In genomic region chr13:68568548-68568947, GRCm38 (mm10) we compare ENCODE assay signal across 24 mouse cellular contexts. TPM values are rescaled to one million over a fixed set of nuclear protein-coding genes. Genes with fewer than 3 reads are reported as not detected.
DNase-seq lines count a peak whose midpoint lies in the region; ATAC-seq and TF ChIP-seq lines count a peak whose summit lies in the region.
"Had no signal": no experiment of that assay in that cellular context is flagged by ENCODE, and none has a peak within 500 bp of the region (broad histone marks: within the 10 kb centered on the region; RNA-seq: fewer than 3 reads in every experiment).

No protein-coding gene starts in this region.

- no peaks in the 10 kb centered on the region for H3K4me1 ChIP-seq in midbrain, embryonic 15.5 days
- no peaks in the 10 kb centered on the region for H3K4me1 ChIP-seq in midbrain, postnatal 0 days (ENCODE audit: insufficient read depth, low read length)
- H3K4me1 ChIP-seq in hindbrain, postnatal 0 days (ENCODE audit: insufficient read depth, low read length), result no peaks in the 10 kb centered on the region
- H3K4me1 ChIP-seq: embryonic facial prominence, embryonic 12.5 days; forebrain, embryonic 12.5 days; hindbrain, embryonic 13.5 days had no signal

- H3K36me3 ChIP-seq in midbrain, embryonic 15.5 days (replicated peaks), result peaks cover 51% of the 10 kb centered on the region
- H3K36me3 ChIP-seq in midbrain, postnatal 0 days (ENCODE audit: insufficient read depth, low read length), result peaks cover 56% of the 10 kb centered on the region
- peaks cover 39% of the 10 kb centered on the region for H3K36me3 ChIP-seq in hindbrain, postnatal 0 days (ENCODE audit: insufficient read depth, low read length)

- no peak overlapping the region for H3K4me2 ChIP-seq in midbrain, embryonic 15.5 days
- no peak overlapping the region for H3K4me2 ChIP-seq in midbrain, postnatal 0 days (ENCODE audit: low read depth, low read length, poor library complexity, severe bottlenecking)
- H3K4me2 ChIP-seq in hindbrain, postnatal 0 days (ENCODE audit: low read depth, low read length), result no peak overlapping the region
- H3K4me2 ChIP-seq: embryonic facial prominence, embryonic 12.5 days; forebrain, embryonic 12.5 days; heart, embryonic 15.5 days; hindbrain, embryonic 13.5 days; intestine, embryonic 15.5 days had no signal

- H3K27me3 ChIP-seq in midbrain, embryonic 15.5 days (replicated peaks), result no peaks in the 10 kb centered on the region
- no peaks in the 10 kb centered on the region for H3K27me3 ChIP-seq in midbrain, postnatal 0 days (ENCODE audit: insufficient read depth, low read length)
- H3K27me3 ChIP-seq in hindbrain, postnatal 0 days (ENCODE audit: insufficient read depth, low read length), result no peaks in the 10 kb centered on the region
- H3K27me3 ChIP-seq: embryonic facial prominence, embryonic 12.5 days; forebrain, embryonic 12.5 days; heart, embryonic 15.5 days; hindbrain, embryonic 13.5 days; intestine, embryonic 15.5 days had no signal

- no peak overlapping the region for H3K4me3 ChIP-seq in midbrain, embryonic 15.5 days
- H3K4me3 ChIP-seq in midbrain, postnatal 0 days (ENCODE audit: low read depth, low read length), result no peak overlapping the region
- H3K4me3 ChIP-seq in hindbrain, postnatal 0 days (ENCODE audit: low read length), result no peak overlapping the region
- H3K4me3 ChIP-seq: embryonic facial prominence, embryonic 12.5 days; forebrain, embryonic 12.5 days; heart, embryonic 15.5 days; hindbrain, embryonic 13.5 days; intestine, embryonic 15.5 days had no signal

- no peak overlapping the region for H3K9ac ChIP-seq in midbrain, embryonic 15.5 days
- H3K9ac ChIP-seq in midbrain, postnatal 0 days (replicated peaks; ENCODE audit: low read length, poor library complexity, severe bottlenecking), result no peak overlapping the region
- H3K9ac ChIP-seq in hindbrain, postnatal 0 days (replicated peaks; ENCODE audit: low read length), result no peak overlapping the region
- H3K9ac ChIP-seq: embryonic facial prominence, embryonic 12.5 days; forebrain, embryonic 12.5 days; forebrain, postnatal 0 days; heart, embryonic 15.5 days; hindbrain, embryonic 13.5 days; intestine, embryonic 15.5 days had no signal

- WGBS in midbrain, embryonic 15.5 days, result 93% methylated on average over 11 of the region's 11 CpGs
- 94% methylated on average over 11 of the region's 11 CpGs for WGBS in midbrain, postnatal 0 days
- WGBS in hindbrain, postnatal 0 days, result 93% methylated on average over 11 of the region's 11 CpGs

- 0 out of 2 replicates have a peak, but pooled peaks have one; percentile 10 for ATAC-seq in midbrain, embryonic 15.5 days (replicated peaks)
- no peak for ATAC-seq in midbrain, postnatal 0 days (ENCODE audit: low FRiP score)
- no peak for ATAC-seq in hindbrain, postnatal 0 days
- ATAC-seq: CD4-positive, CD25-positive, alpha-beta regulatory T cell, adult 4 months; intestine, embryonic 15.5 days had no signal

- no peaks in the 10 kb centered on the region for H3K9me3 ChIP-seq in midbrain, embryonic 15.5 days
- no peaks in the 10 kb centered on the region for H3K9me3 ChIP-seq in midbrain, postnatal 0 days (ENCODE audit: low read length)
- no peaks in the 10 kb centered on the region for H3K9me3 ChIP-seq in hindbrain, postnatal 0 days (ENCODE audit: low read length)
- H3K9me3 ChIP-seq: embryonic facial prominence, embryonic 12.5 days; forebrain, embryonic 12.5 days; heart, embryonic 15.5 days; hindbrain, embryonic 13.5 days; intestine, embryonic 15.5 days had no signal

- no peak overlapping the region for H3K27ac ChIP-seq in midbrain, embryonic 15.5 days
- H3K27ac ChIP-seq in midbrain, postnatal 0 days (ENCODE audit: low read depth, low read length), result no peak overlapping the region
- H3K27ac ChIP-seq in hindbrain, postnatal 0 days, result no peak overlapping the region
- H3K27ac ChIP-seq: embryonic facial prominence, embryonic 12.5 days; forebrain, embryonic 12.5 days; heart, embryonic 15.5 days; hindbrain, embryonic 13.5 days; intestine, embryonic 15.5 days had no signal

- no peak for DNase-seq in midbrain, postnatal 0 days (ENCODE audit: low spot score)
- DNase-seq in ES-CJ7 (ENCODE audit: low read depth, low spot score) (peak; percentile 1), MN1 (ENCODE audit: low spot score) (peak; percentile 4), ZHBTc4 (ENCODE audit: low read depth, low spot score) (peak; percentile 7), adipocyte (ENCODE audit: low spot score) (no peak)
- no peak for DNase-seq in hindbrain, postnatal 0 days (ENCODE audit: low spot score)
- DNase-seq in left cerebral cortex, adult 18-20 months (ENCODE audit: low spot score in 2 of 2), result no peak
- DNase-seq: adrenal gland, postnatal 14 days; B cell, adult 2 months; cerebellum, adult 11-12 months; cerebellum, adult 9-10 months; cerebellum, postnatal 25 days; forebrain, postnatal 0 days; gastrocnemius, postnatal 14 days; heart, postnatal 14 days had no signal

- TF ChIP-seq CTCF in midbrain, postnatal 0 days (IDR thresholded peaks at IDR 0.05), result no peak
- no peak for TF ChIP-seq CTCF in hindbrain, postnatal 0 days (IDR thresholded peaks at IDR 0.05; ENCODE audit: low read depth)

RNA-seq across cellular contexts. Expression of gene Mtrr, which starts 13.4 kb away (rescaled TPM):
- 12.9 and 14.4 TPM in 2 replicates for polyA plus RNA-seq in midbrain, embryonic 15.5 days (2015; fragmentation: Nextera tagmentation; extraction: Ambion mirVana)
- 10.6 and 12.5 TPM in 2 replicates for total RNA-seq in midbrain, postnatal 0 days (2014; rRNA removed)
- 6.8 and 8.2 TPM in 2 replicates for polyA plus RNA-seq in midbrain, postnatal 0 days (2015; fragmentation: Nextera tagmentation; extraction: Ambion mirVana)
- 10.1 and 18.0 TPM in 2 replicates for total RNA-seq in hindbrain, postnatal 0 days (2014; rRNA removed)
- polyA plus RNA-seq in hindbrain, postnatal 0 days (2015; fragmentation: Nextera tagmentation; extraction: Ambion mirVana), result 8.2 and 10.3 TPM in 2 replicates
- total RNA-seq in left cerebral cortex, adult 18-20 months (2021), result 10 to 100 TPM; 17.7 to 19.7 TPM

RNA-seq across cellular contexts. Expression of gene Fastkd3, which starts 13.5 kb away (rescaled TPM):
- 22.8 and 23.8 TPM in 2 replicates for polyA plus RNA-seq in midbrain, embryonic 15.5 days (2015; fragmentation: Nextera tagmentation; extraction: Ambion mirVana)
- total RNA-seq in midbrain, postnatal 0 days (2014; rRNA removed), result 10.7 and 17.4 TPM in 2 replicates
- 18.5 and 20.1 TPM in 2 replicates for polyA plus RNA-seq in midbrain, postnatal 0 days (2015; fragmentation: Nextera tagmentation; extraction: Ambion mirVana)
- 11.3 and 13.9 TPM in 2 replicates for total RNA-seq in hindbrain, postnatal 0 days (2014; rRNA removed)
- polyA plus RNA-seq in hindbrain, postnatal 0 days (2015; fragmentation: Nextera tagmentation; extraction: Ambion mirVana), result 19.2 and 20.7 TPM in 2 replicates
- total RNA-seq in left cerebral cortex, adult 18-20 months (2021), result 10 to 100 TPM; 14.8 to 17.4 TPM

RNA-seq across cellular contexts. Expression of gene 1700001L19Rik, which starts 28.7 kb away (rescaled TPM):
- 9.6 and 9.8 TPM in 2 replicates for polyA plus RNA-seq in midbrain, embryonic 15.5 days (2015; fragmentation: Nextera tagmentation; extraction: Ambion mirVana)
- total RNA-seq in midbrain, postnatal 0 days (2014; rRNA removed), result 10.5 and 16.9 TPM in 2 replicates
- 27.6 and 29.6 TPM in 2 replicates for polyA plus RNA-seq in midbrain, postnatal 0 days (2015; fragmentation: Nextera tagmentation; extraction: Ambion mirVana)
- 3.3 and 8.3 TPM in 2 replicates for total RNA-seq in hindbrain, postnatal 0 days (2014; rRNA removed)
- polyA plus RNA-seq in hindbrain, postnatal 0 days (2015; fragmentation: Nextera tagmentation; extraction: Ambion mirVana), result 13.5 and 14.0 TPM in 2 replicates
- 10 to 100 TPM; 21.4 to 23.0 TPM for total RNA-seq in left cerebral cortex, adult 18-20 months (2021)
- total RNA-seq: gastrocnemius, adult 18-20 months; gastrocnemius, postnatal 14 days; heart, postnatal 14 days; hematopoietic stem cell, adult 5-6 weeks had no signal
- polyA plus RNA-seq: CD4-positive, CD25-positive, alpha-beta regulatory T cell, adult 4 months had no signal

Comparison
In these comparisons a context has a peak if more than half of its experiments do, and no peak if none do; other contexts are left out.
1. DNase-seq: peak in ES-CJ7 (single experiment), MN1 (single experiment) and ZHBTc4 (single experiment); none in midbrain, postnatal 0 days (single experiment), hindbrain, postnatal 0 days (single experiment), adipocyte (single experiment) and left cerebral cortex, adult 18-20 months (0 of 2).